Mouse (Mus musculus) kidney, postnatal 14 days (tissue): ENCODE measurements around the gene Arhgef3.
A peak's percentile ranks its signal among the peaks of the same experiment; 100 is the strongest.

ENCODE experiments used
- DNase-seq: peaks from one replicate; pipeline ENCODE4 v3.0.0; 2022; ENCODE audit warnings: mixed read lengths

The Arhgef3 gene

GRCm38 (mm10) chr14:27167177-27167576 lies 52.5 kb downstream of the Arhgef3 start:
- DNase-seq, result no peak

GRCm38 (mm10) chr14:27168387-27168786 lies 53.7 kb downstream of the Arhgef3 start:
- no peak for DNase-seq

GRCm38 (mm10) chr14:27169287-27169686 lies 54.6 kb downstream of the Arhgef3 start:
- no peak for DNase-seq

GRCm38 (mm10) chr14:27170421-27170820 lies 55.7 kb downstream of the Arhgef3 start:
- DNase-seq, result no peak

- DNase-seq, result peak; percentile 63
Measured at GRCm38 (mm10) chr14:27171175-27171830, 56.6 kb downstream of the Arhgef3 start.

GRCm38 (mm10) chr14:27173178-27173803 lies 58.6 kb downstream of the Arhgef3 start:
- DNase-seq, result peak; percentile 39

- no peak for DNase-seq
Measured at GRCm38 (mm10) chr14:27174188-27174786, 59.6 kb downstream of the Arhgef3 start.

GRCm38 (mm10) chr14:27174831-27175301 lies 60.2 kb downstream of the Arhgef3 start:
- DNase-seq, result peak; percentile 76

- DNase-seq, result no peak
Measured at GRCm38 (mm10) chr14:27175343-27175742, 60.6 kb downstream of the Arhgef3 start.

GRCm38 (mm10) chr14:27177800-27178559 lies 63.3 kb downstream of the Arhgef3 start:
- DNase-seq, result peak; percentile 53

GRCm38 (mm10) chr14:27178560-27178920 lies 63.8 kb downstream of the Arhgef3 start:
- DNase-seq, result peak; percentile 86

- DNase-seq, result no peak
Measured at GRCm38 (mm10) chr14:27179771-27180170, 65.1 kb downstream of the Arhgef3 start.

- peak; percentile 80 for DNase-seq
Measured at GRCm38 (mm10) chr14:27182059-27182458, 67.4 kb downstream of the Arhgef3 start.

- no peak for DNase-seq
Measured at GRCm38 (mm10) chr14:27182646-27183438, 68.1 kb downstream of the Arhgef3 start.

- peak; percentile 81 for DNase-seq
Measured at GRCm38 (mm10) chr14:27183501-27184230, 69.0 kb downstream of the Arhgef3 start.

- no peak for DNase-seq
Measured at GRCm38 (mm10) chr14:27185902-27186301, 71.2 kb downstream of the Arhgef3 start.

GRCm38 (mm10) chr14:27186596-27186995 lies 71.9 kb downstream of the Arhgef3 start:
- no peak for DNase-seq

- DNase-seq, result peak; percentile 88
Measured at GRCm38 (mm10) chr14:27187025-27187424, 72.3 kb downstream of the Arhgef3 start.

GRCm38 (mm10) chr14:27187885-27188284 lies 73.2 kb downstream of the Arhgef3 start:
- DNase-seq, result no peak

GRCm38 (mm10) chr14:27192450-27192849 lies 77.8 kb downstream of the Arhgef3 start:
- no peak for DNase-seq

GRCm38 (mm10) chr14:27196980-27197379 lies 82.3 kb downstream of the Arhgef3 start:
- no peak for DNase-seq
